Mouse (Mus musculus): Measurements from ENCODE around the gene Dxo. TPM values are rescaled to one million over a fixed set of nuclear protein-coding genes. Genes with fewer than 3 reads are reported as not detected.

Gene Dxo
- polyA plus RNA-seq, 1 experiment from 2014 or later: 26.6 TPM

DNA sequence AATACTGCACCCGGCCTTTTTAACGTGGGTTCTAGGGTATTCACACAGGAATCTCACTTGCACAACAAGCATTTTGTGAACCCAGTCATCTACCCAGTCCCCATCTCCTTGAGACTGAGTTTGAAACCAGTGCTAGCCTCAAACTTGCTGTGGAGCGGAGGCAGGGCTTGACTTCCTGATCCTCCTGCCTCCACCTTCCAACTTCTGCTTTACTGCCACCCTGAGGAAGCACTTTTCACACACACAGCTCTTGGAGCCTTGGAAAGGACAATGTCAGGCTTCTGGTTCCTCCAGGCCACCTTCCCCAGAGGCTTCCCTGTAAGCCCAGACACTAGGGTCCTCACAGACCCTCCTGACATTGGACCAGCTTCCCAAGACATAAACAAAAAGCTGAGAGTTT is 46.5 kb downstream of the Dxo start:
- Histone ChIP-seq H3K36me3 (ENCODE audit: control insufficient read depth, insufficient read depth, low read length) (no peaks in the 10 kb centered on the region), H3K27ac (replicated peaks in 1 of 2; ENCODE audit: control insufficient read depth in 1 of 2, insufficient read depth in 1 of 2, low read depth in 2 of 2, low read length in 2 of 2) (no peak overlapping the region), H3K27me3 (ENCODE audit: control insufficient read depth, insufficient read depth, low read length) (no peaks in the 10 kb centered on the region), H3K9me3 (ENCODE audit: control insufficient read depth, low read length) (no peaks in the 10 kb centered on the region), H3K4me1 (ENCODE audit: control insufficient read depth in 2 of 2, insufficient read depth in 2 of 2, low read length in 2 of 2) (peaks cover 3 to 5% of the 10 kb centered on the region in 2 experiments; a peak in 2 of 4 replicates), H3K9ac (ENCODE audit: low read length) (no peak overlapping the region), H3K4me3 (ENCODE audit: control insufficient read depth in 1 of 2, insufficient read depth in 1 of 2, low read depth in 1 of 2, low read length in 2 of 2) (no peak overlapping the region), H3K4me2 (ENCODE audit: low read length) (no peak overlapping the region)
- 66% methylated on average over 3 of the region's 3 CpGs for WGBS
- no peak for ATAC-seq (ENCODE audit: insufficient number of reproducible peaks, insufficient read depth, low FRiP score, low read depth)

- no peak for ATAC-seq (ENCODE audit: insufficient number of reproducible peaks, insufficient read depth, low FRiP score, low read depth)
- Histone ChIP-seq H3K4me2 (ENCODE audit: low read length) (no peak overlapping the region), H3K27me3 (ENCODE audit: control insufficient read depth, insufficient read depth, low read length) (no peaks in the 10 kb centered on the region), H3K36me3 (ENCODE audit: control insufficient read depth, insufficient read depth, low read length) (no peaks in the 10 kb centered on the region), H3K9ac (ENCODE audit: low read length) (no peak overlapping the region), H3K4me1 (ENCODE audit: control insufficient read depth in 2 of 2, insufficient read depth in 2 of 2, low read length in 2 of 2) (peaks cover 0 to 3% of the 10 kb centered on the region in 2 experiments; a peak in 1 of 4 replicates), H3K4me3 (ENCODE audit: control insufficient read depth in 1 of 2, insufficient read depth in 1 of 2, low read depth in 1 of 2, low read length in 2 of 2) (no peak overlapping the region), H3K27ac (replicated peaks in 1 of 2; ENCODE audit: control insufficient read depth in 1 of 2, insufficient read depth in 1 of 2, low read depth in 2 of 2, low read length in 2 of 2) (no peak overlapping the region), H3K9me3 (ENCODE audit: control insufficient read depth, low read length) (no peaks in the 10 kb centered on the region)
- 85% methylated on average over 6 of the region's 6 CpGs for WGBS
Measured at GRCm38 (mm10) chr17:34884704-34885103, 47.9 kb downstream of the Dxo start.

DNA sequence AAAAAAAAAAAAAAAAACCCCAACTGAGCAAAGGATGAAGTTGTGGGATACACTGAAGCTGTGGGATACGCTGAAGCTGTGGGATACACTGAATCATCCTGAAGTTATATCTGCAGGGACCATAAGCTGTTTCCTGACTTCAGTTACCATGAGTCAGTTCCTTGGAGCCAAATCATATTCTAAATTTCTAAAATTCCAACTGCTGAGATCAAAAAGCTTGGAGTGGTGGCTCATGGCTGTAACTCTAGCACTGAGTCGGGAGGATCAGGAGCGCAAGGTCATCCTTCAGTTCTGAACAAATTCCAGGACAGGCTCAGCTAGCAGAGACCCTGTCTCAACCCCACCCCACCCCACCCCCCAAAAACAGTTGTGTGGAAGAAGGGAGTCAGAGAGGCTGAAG is 48.8 kb downstream of the Dxo start:
- Histone ChIP-seq H3K9ac (ENCODE audit: low read length) (0 out of 2 replicates have a peak overlapping the region, but pooled peaks have one; percentile 0), H3K4me2 (ENCODE audit: low read length) (no peak overlapping the region), H3K27ac (replicated peaks in 1 of 2; ENCODE audit: control insufficient read depth in 1 of 2, insufficient read depth in 1 of 2, low read depth in 2 of 2, low read length in 2 of 2) (no peak overlapping the region), H3K36me3 (ENCODE audit: control insufficient read depth, insufficient read depth, low read length) (no peaks in the 10 kb centered on the region), H3K4me3 (ENCODE audit: control insufficient read depth in 1 of 2, insufficient read depth in 1 of 2, low read depth in 1 of 2, low read length in 2 of 2) (no peak overlapping the region), H3K27me3 (ENCODE audit: control insufficient read depth, insufficient read depth, low read length) (no peaks in the 10 kb centered on the region), H3K4me1 (ENCODE audit: control insufficient read depth in 2 of 2, insufficient read depth in 2 of 2, low read length in 2 of 2) (peaks cover 0 to 3% of the 10 kb centered on the region in 2 experiments; a peak in 1 of 4 replicates), H3K9me3 (ENCODE audit: control insufficient read depth, low read length) (no peaks in the 10 kb centered on the region)
- ATAC-seq (ENCODE audit: insufficient number of reproducible peaks, insufficient read depth, low FRiP score, low read depth): no peak
- 54% methylated on average over 3 of the region's 3 CpGs for WGBS

DNA sequence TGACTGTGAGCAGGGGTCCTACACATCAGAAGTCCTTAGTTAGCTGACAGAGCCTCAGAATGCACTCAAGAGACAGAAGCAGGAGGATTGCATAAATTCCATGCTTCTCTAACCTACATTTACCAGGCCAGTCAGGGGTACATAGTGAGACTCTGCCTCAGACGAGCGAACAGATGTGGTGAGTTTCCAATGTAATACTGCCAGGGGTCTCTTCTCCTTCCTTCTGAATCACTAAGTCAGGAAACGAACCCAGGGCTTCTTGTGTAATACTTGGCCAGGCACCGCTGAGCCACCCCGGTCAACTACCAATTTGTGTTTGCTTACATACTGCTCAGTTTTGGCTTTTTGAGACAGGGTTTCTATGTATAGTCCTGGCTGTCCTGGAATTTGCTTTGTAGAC is 51.1 kb downstream of the Dxo start:
- Histone ChIP-seq H3K36me3 (ENCODE audit: control insufficient read depth, insufficient read depth, low read length) (no peaks in the 10 kb centered on the region), H3K4me1 (ENCODE audit: control insufficient read depth in 2 of 2, insufficient read depth in 2 of 2, low read length in 2 of 2) (no peaks in the 10 kb centered on the region), H3K9me3 (ENCODE audit: control insufficient read depth, low read length) (no peaks in the 10 kb centered on the region), H3K4me3 (ENCODE audit: control insufficient read depth in 1 of 2, insufficient read depth in 1 of 2, low read depth in 1 of 2, low read length in 2 of 2) (no peak overlapping the region), H3K9ac (ENCODE audit: low read length) (no peak overlapping the region), H3K27me3 (ENCODE audit: control insufficient read depth, insufficient read depth, low read length) (no peaks in the 10 kb centered on the region), H3K4me2 (ENCODE audit: low read length) (no peak overlapping the region), H3K27ac (replicated peaks in 1 of 2; ENCODE audit: control insufficient read depth in 1 of 2, insufficient read depth in 1 of 2, low read depth in 2 of 2, low read length in 2 of 2) (no peak overlapping the region)
- ATAC-seq (ENCODE audit: insufficient number of reproducible peaks, insufficient read depth, low FRiP score, low read depth): no peak
- WGBS: 79% methylated on average over 5 of the region's 5 CpGs

Small RNA genes lying within 50 kb of the gene (microRNA-seq; reads per million reads assigned to microRNA genes)
- gene Mir6970 (not detected), gene Mir6971 (1.4 reads per million), gene Mir6972 (not detected)

Other genes starting within 250 kb of the Dxo start
- gene Gpsm3, start 247.2 kb upstream of the Dxo start, polyA plus RNA-seq (2014; fragmentation: Nextera tagmentation; extraction: Ambion mirVana): 6.1 and 7.5 TPM in 2 replicates
- gene Pbx2, start 245.8 kb upstream of the Dxo start, polyA plus RNA-seq (2014; fragmentation: Nextera tagmentation; extraction: Ambion mirVana): 5.4 and 7.9 TPM in 2 replicates
- gene Ager, start 239.2 kb upstream of the Dxo start, polyA plus RNA-seq (2014; fragmentation: Nextera tagmentation; extraction: Ambion mirVana): 1.2 and 1.8 TPM in 2 replicates
- 87.0 and 90.9 TPM in 2 replicates for gene Rnf5, start 233.3 kb upstream of the Dxo start, polyA plus RNA-seq (2014; fragmentation: Nextera tagmentation; extraction: Ambion mirVana)
- 26.1 and 54.4 TPM in 2 replicates for gene Agpat1, start 232.8 kb upstream of the Dxo start, polyA plus RNA-seq (2014; fragmentation: Nextera tagmentation; extraction: Ambion mirVana)
- 0.46 and 0.55 TPM in 2 replicates for gene Egfl8, start 221.0 kb upstream of the Dxo start, polyA plus RNA-seq (2014; fragmentation: Nextera tagmentation; extraction: Ambion mirVana)
- 30.4 and 33.3 TPM in 2 replicates for gene Ppt2, start 208.5 kb upstream of the Dxo start, polyA plus RNA-seq (2014; fragmentation: Nextera tagmentation; extraction: Ambion mirVana)
- 0.27 and 0.39 TPM in 2 replicates for gene Prrt1, start 207.5 kb upstream of the Dxo start, polyA plus RNA-seq (2014; fragmentation: Nextera tagmentation; extraction: Ambion mirVana)
- gene Fkbpl, start 192.3 kb upstream of the Dxo start, polyA plus RNA-seq (2014; fragmentation: Nextera tagmentation; extraction: Ambion mirVana): 7.3 and 8.9 TPM in 2 replicates
- 28.7 and 34.3 TPM in 2 replicates for gene Atf6b, start 189.9 kb upstream of the Dxo start, polyA plus RNA-seq (2014; fragmentation: Nextera tagmentation; extraction: Ambion mirVana)
- gene Tnxb, start 166.5 kb upstream of the Dxo start, polyA plus RNA-seq (2014; fragmentation: Nextera tagmentation; extraction: Ambion mirVana): 2.7 and 3.0 TPM in 2 replicates
- gene C4b, start 93.1 kb upstream of the Dxo start, polyA plus RNA-seq (2014; fragmentation: Nextera tagmentation; extraction: Ambion mirVana): 0.13 and 0.23 TPM in 2 replicates
- gene Cyp21a1, start 32.5 kb upstream of the Dxo start, polyA plus RNA-seq (2014; fragmentation: Nextera tagmentation; extraction: Ambion mirVana): not detected in 2 replicates
- 17.1 and 18.4 TPM in 2 replicates for gene Stk19, start 74 bp upstream of the Dxo start, polyA plus RNA-seq (2014; fragmentation: Nextera tagmentation; extraction: Ambion mirVana)
- gene Skiv2l, start 13.2 kb downstream of the Dxo start, polyA plus RNA-seq (2014; fragmentation: Nextera tagmentation; extraction: Ambion mirVana): 22.4 and 23.0 TPM in 2 replicates
- 65.7 and 65.8 TPM in 2 replicates for gene Nelfe, start 13.4 kb downstream of the Dxo start, polyA plus RNA-seq (2014; fragmentation: Nextera tagmentation; extraction: Ambion mirVana)
- 1.2 and 2.7 TPM in 2 replicates for gene Cfb, start 25.5 kb downstream of the Dxo start, polyA plus RNA-seq (2014; fragmentation: Nextera tagmentation; extraction: Ambion mirVana)
- 0.38 and 0.53 TPM in 2 replicates for gene Zbtb12, start 42.5 kb downstream of the Dxo start, polyA plus RNA-seq (2014; fragmentation: Nextera tagmentation; extraction: Ambion mirVana)
- not detected in 2 replicates for gene Gm20547, start 45.0 kb downstream of the Dxo start, polyA plus RNA-seq (2014; fragmentation: Nextera tagmentation; extraction: Ambion mirVana)
- 1.0 and 1.2 TPM in 2 replicates for gene C2, start 61.2 kb downstream of the Dxo start, polyA plus RNA-seq (2014; fragmentation: Nextera tagmentation; extraction: Ambion mirVana)
- 31.4 and 35.2 TPM in 2 replicates for gene Ehmt2, start 61.5 kb downstream of the Dxo start, polyA plus RNA-seq (2014; fragmentation: Nextera tagmentation; extraction: Ambion mirVana)
- gene Slc44a4, start 77.4 kb downstream of the Dxo start, polyA plus RNA-seq (2014; fragmentation: Nextera tagmentation; extraction: Ambion mirVana): not detected in 2 replicates
- gene Neu1, start 94.2 kb downstream of the Dxo start, polyA plus RNA-seq (2014; fragmentation: Nextera tagmentation; extraction: Ambion mirVana): 13.7 and 14.6 TPM in 2 replicates
- 0.09 and 0.19 TPM in 2 replicates for gene Hspa1b, start 122.2 kb downstream of the Dxo start, polyA plus RNA-seq (2014; fragmentation: Nextera tagmentation; extraction: Ambion mirVana)
- gene Gm20481, start 132.9 kb downstream of the Dxo start, polyA plus RNA-seq (2014; fragmentation: Nextera tagmentation; extraction: Ambion mirVana): 0.55 TPM in 1 of 2 replicates, not detected in the other
- gene Hspa1a, start 135.1 kb downstream of the Dxo start, polyA plus RNA-seq (2014; fragmentation: Nextera tagmentation; extraction: Ambion mirVana): 2.3 and 2.9 TPM in 2 replicates
- gene Hspa1l, start 135.7 kb downstream of the Dxo start, polyA plus RNA-seq (2014; fragmentation: Nextera tagmentation; extraction: Ambion mirVana): 2.2 and 2.7 TPM in 2 replicates
- 132 and 136 TPM in 2 replicates for gene Lsm2, start 144.8 kb downstream of the Dxo start, polyA plus RNA-seq (2014; fragmentation: Nextera tagmentation; extraction: Ambion mirVana)
- 41.7 and 42.9 TPM in 2 replicates for gene Vars, start 164.0 kb downstream of the Dxo start, polyA plus RNA-seq (2014; fragmentation: Nextera tagmentation; extraction: Ambion mirVana)
- gene Vwa7, start 179.6 kb downstream of the Dxo start, polyA plus RNA-seq (2014; fragmentation: Nextera tagmentation; extraction: Ambion mirVana): 0.28 and 0.42 TPM in 2 replicates
- 1.5 and 2.2 TPM in 2 replicates for gene Sapcd1, start 191.0 kb downstream of the Dxo start, polyA plus RNA-seq (2014; fragmentation: Nextera tagmentation; extraction: Ambion mirVana)
- 2.6 and 3.5 TPM in 2 replicates for gene Msh5, start 209.7 kb downstream of the Dxo start, polyA plus RNA-seq (2014; fragmentation: Nextera tagmentation; extraction: Ambion mirVana)
- gene Clic1, start 212.9 kb downstream of the Dxo start, polyA plus RNA-seq (2014; fragmentation: Nextera tagmentation; extraction: Ambion mirVana): 108 TPM in 2 replicates
- 186 and 222 TPM in 2 replicates for gene Ddah2, start 222.0 kb downstream of the Dxo start, polyA plus RNA-seq (2014; fragmentation: Nextera tagmentation; extraction: Ambion mirVana)
- not detected in 2 replicates for gene Ly6g6c, start 228.4 kb downstream of the Dxo start, polyA plus RNA-seq (2014; fragmentation: Nextera tagmentation; extraction: Ambion mirVana)
- 0.54 and 0.73 TPM in 2 replicates for gene Mpig6b, start 229.2 kb downstream of the Dxo start, polyA plus RNA-seq (2014; fragmentation: Nextera tagmentation; extraction: Ambion mirVana)
- 0.32 TPM in 1 of 2 replicates, not detected in the other for gene Ly6g6e, start 239.9 kb downstream of the Dxo start, polyA plus RNA-seq (2014; fragmentation: Nextera tagmentation; extraction: Ambion mirVana)
- 1.9 and 2.6 TPM in 2 replicates for gene Ly6g6d, start 241.0 kb downstream of the Dxo start, polyA plus RNA-seq (2014; fragmentation: Nextera tagmentation; extraction: Ambion mirVana)
- gene Ly6g6f, start 248.6 kb downstream of the Dxo start, polyA plus RNA-seq (2014; fragmentation: Nextera tagmentation; extraction: Ambion mirVana): not detected in 2 replicates

Measured in heart, embryonic 14.5 days (tissue).